Mouse (Mus musculus) heart, embryonic 14.5 days (tissue): ENCODE results near the gene Tas2r140. TPM values are rescaled to one million over a fixed set of nuclear protein-coding genes. Genes with fewer than 3 reads are reported as not detected.

Source experiments
- ATAC-seq: fragments of 200-750 bp; cut with Nextera tagmentation; 2 replicates; pipeline ENCODE4 v1.8.0; 2017; ENCODE audit warnings: low read depth, moderate TSS enrichment; ENCODE audit not compliant: insufficient number of reproducible peaks, insufficient read depth, low FRiP score
- H3K27ac ChIP-seq, 2 experiments: fragments of 200-500 bp in 1 of 2; fragments of 300-500 bp in 1 of 2; sonication (generic) in 1 of 2; replicated peaks in 1 of 2; 2 replicates each; pipeline ENCODE4 v1.5.1; 2012 to 2014; ENCODE audit warnings: low read depth in 2 of 2, low read length in 2 of 2, control low read depth in 1 of 2, mild to moderate bottlenecking in 1 of 2, mixed read lengths in 1 of 2; ENCODE audit not compliant: control insufficient read depth in 1 of 2, insufficient read depth in 1 of 2
- H3K27me3 ChIP-seq: fragments of 300-500 bp; sonication (generic); 2 replicates; pipeline ENCODE4 v1.6.1; 2014; ENCODE audit warnings: mild to moderate bottlenecking, low read length, control low read depth; ENCODE audit not compliant: control insufficient read depth, insufficient read depth
- H3K36me3 ChIP-seq: fragments of 300-500 bp; sonication (generic); 2 replicates; pipeline ENCODE4 v1.6.1; 2014; ENCODE audit warnings: mild to moderate bottlenecking, control low read depth, low read length, mixed read lengths; ENCODE audit not compliant: control insufficient read depth, insufficient read depth
- H3K4me1 ChIP-seq, 2 experiments: fragments of 200-500 bp in 1 of 2; fragments of 300-500 bp in 1 of 2; sonication (generic) in 1 of 2; 2 replicates each; pipeline ENCODE4 v1.6.1; 2012 to 2014; ENCODE audit warnings: low read length in 2 of 2, control low read depth in 1 of 2, mixed read lengths in 1 of 2; ENCODE audit not compliant: control insufficient read depth in 2 of 2, insufficient read depth in 2 of 2
- H3K4me2 ChIP-seq: fragments of 300-500 bp; sonication (generic); 2 replicates; pipeline ENCODE4 v1.6.1; 2014; ENCODE audit warnings: mild to moderate bottlenecking, low read length
- H3K4me3 ChIP-seq, 2 experiments: fragments of 200-500 bp in 1 of 2; fragments of 300-500 bp in 1 of 2; sonication (generic) in 1 of 2; 2 replicates each; pipeline ENCODE4 v1.5.1; 2012 to 2014; ENCODE audit warnings: low read length in 2 of 2, mild to moderate bottlenecking in 2 of 2, control low read depth in 1 of 2, low read depth in 1 of 2, moderate library complexity in 1 of 2; ENCODE audit not compliant: control insufficient read depth in 1 of 2, insufficient read depth in 1 of 2
- H3K9ac ChIP-seq: fragments of 300-500 bp; sonication (generic); 2 replicates; pipeline ENCODE4 v1.6.1; 2014; ENCODE audit warnings: mild to moderate bottlenecking, low read length
- H3K9me3 ChIP-seq: fragments of 300-500 bp; sonication (generic); 2 replicates; pipeline ENCODE4 v1.6.1; 2016; ENCODE audit warnings: low read length, control low read depth; ENCODE audit not compliant: control insufficient read depth
- WGBS: fragments of 180-500 bp; shearing (Covaris S2); extraction: QIAGEN DNeasy Blood & Tissue Kit; methylation state at CpG from one replicate; pipeline ENCODE4 v1.1.7; 2014; 5-methylcytosine and 5-hydroxymethylcytosine counted together
- polyA plus RNA-seq: library from polyadenylated mRNA; unstranded; fragments of >200 nt; fragmentation: Nextera tagmentation; extraction: Ambion mirVana; gene quantifications from 2 replicates; pipeline ENCODE4 v1.2.1, GENCODE M21; 2014

Tas2r140 gene
- polyA plus RNA-seq = not detected in 2 replicates

GRCm38 (mm10) chr6:133055716-133056115 is at the start of gene Tas2r140:
Gene Tas2r140, minus strand, starts transcription at chr6:133055816.
- Histone ChIP-seq H3K27me3 (no peaks in the 10 kb centered on the region), H3K9ac (no peak within 1 kb of the TSS), H3K9me3 (no peaks in the 10 kb centered on the region), H3K36me3 (no peaks in the 10 kb centered on the region), H3K4me3 (no peak within 1 kb of the TSS), H3K4me1 (no peaks in the 10 kb centered on the region), H3K4me2 (no peak within 1 kb of the TSS), H3K27ac (no peak within 1 kb of the TSS)
- ATAC-seq = no peak

- Histone ChIP-seq H3K4me2 (peak within 1 kb of the TSS; percentile 68), H3K27ac (peak within 1 kb of the TSS; percentile 84 to 92), H3K9me3 (no peaks in the 10 kb centered on the region), H3K36me3 (peaks cover 5% of the 10 kb centered on the region; the same call in 1 of the 2 replicates), H3K4me3 (peak within 1 kb of the TSS; percentile 58 to 67), H3K4me1 (peaks cover 0 to 7% of the 10 kb centered on the region in 2 experiments; a peak in 1 of 4 replicates), H3K27me3 (no peaks in the 10 kb centered on the region), H3K9ac (peak within 1 kb of the TSS; percentile 80)
- no peak for ATAC-seq
Measured at GRCm38 (mm10) chr6:133104609-133104921, 48.9 kb upstream of the Tas2r140 start, which contains the start of gene Smim10l1. Gene Smim10l1, plus strand, starts transcription at chr6:133104909.

GRCm38 (mm10) chr6:133102430-133102829 is 46.8 kb upstream of the Tas2r140 start:
- H3K9me3 ChIP-seq = no peaks in the 10 kb centered on the region
- no peak overlapping the region for H3K9ac ChIP-seq
- no peak overlapping the region for H3K27ac ChIP-seq
- H3K4me1 ChIP-seq = peaks cover 0 to 7% of the 10 kb centered on the region in 2 experiments; a peak in 1 of 4 replicates
- no peaks in the 10 kb centered on the region for H3K27me3 ChIP-seq
- H3K4me2 ChIP-seq = no peak overlapping the region
- no peaks in the 10 kb centered on the region for H3K36me3 ChIP-seq
- ATAC-seq = no peak
- H3K4me3 ChIP-seq = no peak overlapping the region
- 45% methylated on average over 1 of the region's 1 CpGs for WGBS

- WGBS = 80% methylated on average over 8 of the region's 8 CpGs
- H3K27me3 ChIP-seq = no peaks in the 10 kb centered on the region
- no peak overlapping the region for H3K27ac ChIP-seq
- H3K4me1 ChIP-seq = no peaks in the 10 kb centered on the region
- H3K9me3 ChIP-seq = no peaks in the 10 kb centered on the region
- no peak overlapping the region for H3K9ac ChIP-seq
- no peaks in the 10 kb centered on the region for H3K36me3 ChIP-seq
- H3K4me3 ChIP-seq = no peak overlapping the region
- ATAC-seq = no peak
- H3K4me2 ChIP-seq = no peak overlapping the region
Measured at GRCm38 (mm10) chr6:133092226-133092625, 36.6 kb upstream of the Tas2r140 start.

- WGBS = 74% methylated on average over 2 of the region's 2 CpGs
- H3K4me2 ChIP-seq = no peak within 1 kb of the TSS
- no peak within 1 kb of the TSS for H3K9ac ChIP-seq
- no peak within 1 kb of the TSS for H3K4me3 ChIP-seq
- H3K36me3 ChIP-seq = no peaks in the 10 kb centered on the region
- no peaks in the 10 kb centered on the region for H3K9me3 ChIP-seq
- no peaks in the 10 kb centered on the region for H3K4me1 ChIP-seq
- no peaks in the 10 kb centered on the region for H3K27me3 ChIP-seq
- no peak for ATAC-seq
- H3K27ac ChIP-seq = no peak within 1 kb of the TSS
Measured at GRCm38 (mm10) chr6:133037001-133037400, 18.6 kb downstream of the Tas2r140 start, which contains the start of gene Tas2r103. Gene Tas2r103, minus strand, starts transcription at chr6:133037101.

Other genes with a start within 250 kb of the Tas2r140 start
- gene Tas2r123, start 208.7 kb downstream of the Tas2r140 start, polyA plus RNA-seq = not detected in 2 replicates
- gene Tas2r116, start 200.4 kb downstream of the Tas2r140 start, polyA plus RNA-seq = not detected in 2 replicates
- gene Tas2r110, start 187.8 kb downstream of the Tas2r140 start, polyA plus RNA-seq = not detected in 2 replicates
- gene Tas2r113, start 162.8 kb downstream of the Tas2r140 start, polyA plus RNA-seq = not detected in 2 replicates
- not detected in 2 replicates for gene Tas2r125, start 146.2 kb downstream of the Tas2r140 start, polyA plus RNA-seq
- not detected in 2 replicates for gene Tas2r129, start 104.7 kb downstream of the Tas2r140 start, polyA plus RNA-seq
- not detected in 2 replicates for gene Tas2r131, start 97.9 kb downstream of the Tas2r140 start, polyA plus RNA-seq
- gene Tas2r109, start 74.9 kb downstream of the Tas2r140 start, polyA plus RNA-seq = not detected in 2 replicates
- not detected in 2 replicates for gene Tas2r103, start 18.7 kb downstream of the Tas2r140 start, polyA plus RNA-seq
- gene Smim10l1, start 49.1 kb upstream of the Tas2r140 start, polyA plus RNA-seq = 61.1 and 64.4 TPM in 2 replicates
- not detected in 2 replicates for gene 5530400C23Rik, start 236.4 kb upstream of the Tas2r140 start, polyA plus RNA-seq